ENCODE assay signal across 7 mouse cellular contexts in the genomic region with DNA sequence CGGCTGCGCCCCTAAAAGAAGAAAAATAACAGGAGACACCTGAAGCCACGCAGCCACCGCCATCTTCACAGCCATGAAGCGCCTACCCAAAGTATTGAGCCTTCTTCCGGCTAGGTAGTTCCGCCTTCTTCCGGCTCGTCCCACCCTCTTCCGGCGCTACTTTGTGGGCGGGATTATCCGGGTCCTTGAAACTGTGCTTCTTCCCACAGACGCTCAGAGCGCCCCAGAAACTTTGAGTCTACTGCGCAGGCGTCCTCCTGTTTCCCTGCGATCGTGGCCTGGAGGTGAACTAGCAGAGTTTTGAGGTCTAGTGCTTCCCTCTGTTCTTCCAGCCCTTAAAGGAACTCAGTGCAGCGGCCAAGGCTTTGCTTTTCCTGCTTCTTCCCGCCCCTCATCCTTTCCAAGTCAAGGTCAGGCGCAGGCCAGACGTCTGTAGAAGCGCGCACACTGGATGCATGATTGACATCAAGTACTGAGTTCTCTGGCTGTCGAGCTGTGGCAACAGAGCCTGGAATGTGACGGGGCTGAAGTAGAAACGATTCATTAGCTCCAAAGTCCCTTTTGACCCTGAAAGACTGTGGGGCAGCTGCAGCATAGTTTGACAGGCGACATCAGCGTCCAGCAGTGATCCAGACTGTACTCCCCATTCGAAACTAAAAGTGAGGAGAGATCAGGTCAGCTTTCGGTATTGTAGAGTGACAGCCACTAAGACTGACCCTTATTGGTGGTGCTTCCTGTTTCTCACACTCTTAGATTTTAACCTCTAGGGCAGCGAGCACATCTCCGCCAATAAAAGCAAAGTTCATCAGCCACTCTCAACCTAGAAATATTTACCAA. TPM values are rescaled to one million over a fixed set of nuclear protein-coding genes. Genes with fewer than 3 reads are reported as not detected.
DNase-seq lines count a peak whose midpoint lies in the region; ATAC-seq and TF ChIP-seq lines count a peak whose summit lies in the region.

TSS of gene Tmem87a (minus strand) at position 128 of the 837 bp plus-strand sequence.

- 1% methylated on average over 34 of the region's 34 CpGs for WGBS in embryonic facial prominence, embryonic 10.5 days
- 0% methylated on average over 34 of the region's 34 CpGs for WGBS in intestine, postnatal 0 days
- 1% methylated on average over 34 of the region's 34 CpGs for WGBS in midbrain, embryonic 12.5 days
- under 1% methylated on average over 34 of the region's 34 CpGs for WGBS in small intestine, adult 2 months

- peak; percentile 98 for ATAC-seq in intestine, postnatal 0 days
- ATAC-seq in midbrain, embryonic 12.5 days (ENCODE audit: low FRiP score, low read depth), result peak; percentile 100

- intact Hi-C loops in left cerebral cortex, postnatal 4 days (cut with DNase I), result loop anchor here (10.0 kb wide), 1 partner anchor 101 kb away; no protein-coding TSS in a partner anchor

- DNase-seq in adrenal gland, postnatal 10 days, result peak; percentile 96
- peak; percentile 96 for DNase-seq in embryonic facial prominence, embryonic 10.5 days (ENCODE audit: low spot score)
- no peak for DNase-seq in gonadal fat pad, adult 2 months (ENCODE audit: low read depth)
- peak; percentile 94 for DNase-seq in left cerebral cortex, postnatal 4 days

- H3K9ac ChIP-seq in intestine, postnatal 0 days (ENCODE audit: low read depth, low read length), result peak within 1 kb of the TSS; percentile 85
- peak within 1 kb of the TSS; percentile 82 for H3K9ac ChIP-seq in midbrain, embryonic 12.5 days (replicated peaks)

- H3K9me3 ChIP-seq in embryonic facial prominence, embryonic 10.5 days, result peaks cover 13% of the 10 kb centered on the region; the same call in 1 of the 2 replicates
- no peaks in the 10 kb centered on the region for H3K9me3 ChIP-seq in intestine, postnatal 0 days (ENCODE audit: control insufficient read depth)
- no peaks in the 10 kb centered on the region; the same call in 1 of the 2 replicates for H3K9me3 ChIP-seq in midbrain, embryonic 12.5 days

- H3K4me2 ChIP-seq in intestine, postnatal 0 days (replicated peaks; ENCODE audit: low read depth), result peak within 1 kb of the TSS; percentile 90
- H3K4me2 ChIP-seq in midbrain, embryonic 12.5 days (replicated peaks), result peak within 1 kb of the TSS; percentile 88

- TF ChIP-seq CTCF in intestine, postnatal 0 days (IDR thresholded peaks at IDR 0.05; ENCODE audit: low read depth), result no peak
- no peak for TF ChIP-seq CTCF in small intestine, adult 2 months (IDR thresholded peaks at IDR 0.05; ENCODE audit: extremely low read depth, insufficient read length, insufficient replicate concordance, low read depth, low read length)

- peak within 1 kb of the TSS; percentile 87 for H3K4me3 ChIP-seq in embryonic facial prominence, embryonic 10.5 days
- H3K4me3 ChIP-seq in intestine, postnatal 0 days (ENCODE audit: low read depth, low read length), result peak within 1 kb of the TSS; percentile 95
- H3K4me3 ChIP-seq in midbrain, embryonic 12.5 days, result peak within 1 kb of the TSS; percentile 77
- peak within 1 kb of the TSS; percentile 95 for H3K4me3 ChIP-seq in small intestine, adult 2 months (ENCODE audit: low read depth, low read length)

- peaks cover 22% of the 10 kb centered on the region for H3K4me1 ChIP-seq in embryonic facial prominence, embryonic 10.5 days
- H3K4me1 ChIP-seq in intestine, postnatal 0 days (replicated peaks; ENCODE audit: control insufficient read depth, insufficient read depth, low read length), result 0 out of 2 replicates have a peak, but pooled peaks cover 4% of the 10 kb centered on the region
- H3K4me1 ChIP-seq in midbrain, embryonic 12.5 days, result peaks cover 17% of the 10 kb centered on the region; the same call in 1 of the 2 replicates
- peaks cover 6% of the 10 kb centered on the region; the same call in 1 of the 2 replicates for H3K4me1 ChIP-seq in small intestine, adult 2 months (ENCODE audit: control insufficient read depth, insufficient read depth, insufficient read length, low read length)

- TF ChIP-seq POLR2A in small intestine, adult 2 months (IDR thresholded peaks at IDR 0.05; ENCODE audit: low read depth, low read length), result peak; percentile 63; the same call in 1 of the 2 replicates

- peak within 1 kb of the TSS; percentile 94 for H3K27ac ChIP-seq in embryonic facial prominence, embryonic 10.5 days (replicated peaks)
- peak within 1 kb of the TSS; percentile 97 for H3K27ac ChIP-seq in intestine, postnatal 0 days (ENCODE audit: low read depth, low read length)
- H3K27ac ChIP-seq in midbrain, embryonic 12.5 days (replicated peaks), result peak within 1 kb of the TSS; percentile 89
- peak within 1 kb of the TSS; percentile 99 for H3K27ac ChIP-seq in small intestine, adult 2 months (ENCODE audit: insufficient read depth, low read depth, low read length)

- H3K27me3 ChIP-seq in embryonic facial prominence, embryonic 10.5 days (replicated peaks; ENCODE audit: low read depth, poor library complexity, severe bottlenecking), result no peaks in the 10 kb centered on the region
- no peaks in the 10 kb centered on the region for H3K27me3 ChIP-seq in intestine, postnatal 0 days (replicated peaks; ENCODE audit: control insufficient read depth, insufficient read depth, low read length)
- H3K27me3 ChIP-seq in midbrain, embryonic 12.5 days, result no peaks in the 10 kb centered on the region
- H3K27me3 ChIP-seq in small intestine, adult 2 months (ENCODE audit: control insufficient read depth, insufficient read depth, low read length), result no peaks in the 10 kb centered on the region

- H3K36me3 ChIP-seq in embryonic facial prominence, embryonic 10.5 days (replicated peaks), result peaks cover 15% of the 10 kb centered on the region; the same call in 1 of the 2 replicates
- H3K36me3 ChIP-seq in intestine, postnatal 0 days (ENCODE audit: control insufficient read depth, insufficient read depth), result peaks cover 6% of the 10 kb centered on the region; the same call in 1 of the 2 replicates
- H3K36me3 ChIP-seq in midbrain, embryonic 12.5 days, result no peaks in the 10 kb centered on the region
- H3K36me3 ChIP-seq in small intestine, adult 2 months (ENCODE audit: control insufficient read depth, insufficient read depth, low read length), result peaks cover 2% of the 10 kb centered on the region; the same call in 1 of the 2 replicates

RNA-seq across cellular contexts. Expression of gene Tmem87a, which starts in this region (rescaled TPM):
- total RNA-seq in adrenal gland, postnatal 10 days (2021), result 10 to 100 TPM; 30.7 to 38.3 TPM
- polyA plus RNA-seq in embryonic facial prominence, embryonic 10.5 days (2016; fragmentation: Nextera tagmentation; extraction: Ambion mirVana), result 7.1 TPM in 2 replicates
- 12.9 and 13.8 TPM in 2 replicates for polyA plus RNA-seq in gonadal fat pad, adult 2 months (2012; rRNA removed)
- 8.0 and 8.8 TPM in 2 replicates for polyA plus RNA-seq in intestine, postnatal 0 days (2015; fragmentation: Nextera tagmentation; extraction: Ambion mirVana)
- total RNA-seq in left cerebral cortex, postnatal 4 days (2021), result 10 to 100 TPM; 29.8 to 33.1 TPM
- 7.1 and 9.5 TPM in 2 replicates for polyA plus RNA-seq in midbrain, embryonic 12.5 days (2016; fragmentation: Nextera tagmentation; extraction: Ambion mirVana)
- 1.4 and 2.7 TPM in 2 replicates for polyA plus RNA-seq in small intestine, adult 2 months (2012; rRNA removed)
